Mouse (Mus musculus): ENCODE measurements at regions not wholly inside any gene's neighbourhood (a gene's known extent, or its start where the extent isn't known, plus 50 kb on each side); places are given as distances from the start of the nearest gene placed in this dataset.

DNA sequence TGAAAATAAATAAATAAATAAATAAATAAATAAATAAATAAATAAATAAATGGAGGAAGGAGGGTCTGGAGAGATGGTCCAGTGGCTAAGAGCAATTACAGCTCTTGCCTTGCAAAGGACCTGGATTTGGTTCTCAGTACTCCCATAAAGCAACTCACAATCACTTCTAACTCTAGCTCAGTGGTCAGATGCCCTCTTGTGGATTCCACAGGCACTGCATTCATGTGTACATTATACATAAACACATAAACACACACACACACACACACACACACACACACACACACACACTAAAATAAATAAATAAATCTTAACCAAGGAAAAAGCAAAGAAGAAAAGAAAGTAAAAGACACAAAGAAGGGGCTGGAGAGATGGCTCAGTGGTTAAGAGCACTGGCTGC, 74.2 kb upstream of the Dhx40 start:
- DNase-seq: no peak

DNA sequence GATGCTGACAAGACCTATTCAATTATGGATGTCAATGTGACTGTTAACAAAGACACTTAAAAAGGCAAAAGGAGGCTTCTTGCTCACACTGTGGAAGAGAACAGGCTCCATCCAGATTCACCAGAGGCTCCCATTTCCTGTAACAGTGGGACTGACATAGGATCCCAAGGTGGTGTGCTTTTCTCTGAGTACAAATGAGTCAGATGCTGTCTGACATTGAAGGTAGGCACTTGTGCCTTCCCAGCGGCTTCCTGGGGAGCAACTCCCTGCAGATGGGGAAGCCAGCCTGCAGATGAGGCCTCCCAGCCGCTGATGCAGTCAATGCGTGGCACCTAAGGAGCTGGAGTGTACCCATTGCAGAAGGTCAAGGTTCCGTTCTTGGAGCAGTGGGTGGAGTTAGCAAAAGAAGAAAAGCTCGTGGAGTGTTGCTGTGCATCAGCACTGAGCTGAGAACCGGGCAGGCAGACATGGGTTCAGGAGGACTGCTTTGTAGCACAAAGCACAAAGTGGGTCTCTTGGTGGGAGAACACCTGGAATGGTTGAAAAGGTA, 71.9 kb upstream of the Dhx40 start:
- DNase-seq: no peak

DNA sequence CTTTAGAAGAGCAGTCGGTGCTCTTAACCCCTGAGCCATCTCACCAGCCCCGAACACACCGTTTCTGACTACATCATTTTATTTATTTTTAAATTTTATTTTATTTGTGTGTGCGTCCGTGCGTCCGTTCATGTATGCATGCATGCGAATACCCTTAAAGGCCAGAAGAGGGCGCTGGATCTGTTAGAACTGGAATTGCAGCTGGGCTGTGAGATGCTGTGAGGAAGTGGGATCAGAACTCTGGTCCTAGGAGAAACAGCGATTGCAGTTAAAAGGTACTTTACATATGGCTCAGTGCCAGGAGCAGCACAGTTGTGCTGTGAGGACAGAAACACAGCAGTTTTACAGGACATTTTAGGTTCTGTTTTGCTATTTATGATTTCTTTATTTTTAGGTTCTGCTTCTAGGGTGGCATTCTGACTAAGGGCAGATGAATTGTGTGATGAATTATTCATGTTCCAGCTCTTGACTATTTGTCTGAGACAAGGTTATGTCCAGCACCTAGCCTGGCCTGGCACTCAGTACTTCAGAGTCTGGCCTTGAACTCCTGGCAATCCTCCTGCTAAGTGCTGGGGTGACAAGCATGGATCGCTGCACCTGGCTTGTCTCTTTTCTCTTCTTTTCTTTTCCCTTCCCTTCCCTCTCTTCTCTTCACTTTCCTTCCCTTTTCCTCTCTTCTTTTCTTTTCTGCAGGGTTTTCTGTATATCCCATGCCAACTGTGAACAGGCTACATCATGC, 71.0 kb upstream of the Dhx40 start:
- no peak for DNase-seq

DNA sequence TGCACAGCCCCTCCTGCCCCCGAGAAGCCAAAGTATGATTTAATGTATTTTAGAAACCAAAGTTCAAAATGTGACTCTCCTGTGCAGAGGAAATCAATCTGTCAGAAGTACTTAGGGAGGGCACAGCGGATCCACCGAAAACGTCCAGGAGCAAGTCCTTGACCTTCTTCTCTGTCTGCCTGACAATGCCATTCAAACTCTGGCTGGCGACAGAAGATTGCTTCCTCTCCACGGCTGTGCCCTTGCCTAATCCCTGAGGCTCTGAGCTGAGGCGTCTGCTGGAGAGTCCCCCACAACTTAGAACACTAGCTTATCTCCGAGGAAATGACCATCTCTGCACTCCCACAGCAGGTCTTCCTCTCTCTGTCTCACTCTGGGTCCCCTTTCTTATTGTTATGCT, 69.0 kb upstream of the Dhx40 start:
- DNase-seq: no peak

DNA sequence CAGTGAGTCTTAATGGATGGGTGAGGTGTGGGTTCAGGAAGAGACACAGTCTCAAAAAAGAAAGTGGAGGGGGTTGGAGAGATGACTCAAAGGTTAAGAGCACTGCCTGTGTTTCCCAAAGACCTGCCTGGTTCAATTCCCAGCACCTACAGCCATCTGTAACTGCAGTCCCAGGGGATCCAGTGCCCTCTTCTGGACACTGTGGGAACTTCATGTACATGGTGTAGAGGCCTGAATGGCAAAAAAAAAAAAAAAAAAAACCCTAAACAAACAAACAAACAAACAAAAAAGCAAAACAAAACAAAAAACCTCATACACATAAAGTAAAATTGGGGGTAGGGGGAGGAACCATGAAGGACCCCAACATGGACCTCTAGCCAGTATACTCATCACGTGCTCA, 68.2 kb upstream of the Dhx40 start:
- no peak for DNase-seq

DNA sequence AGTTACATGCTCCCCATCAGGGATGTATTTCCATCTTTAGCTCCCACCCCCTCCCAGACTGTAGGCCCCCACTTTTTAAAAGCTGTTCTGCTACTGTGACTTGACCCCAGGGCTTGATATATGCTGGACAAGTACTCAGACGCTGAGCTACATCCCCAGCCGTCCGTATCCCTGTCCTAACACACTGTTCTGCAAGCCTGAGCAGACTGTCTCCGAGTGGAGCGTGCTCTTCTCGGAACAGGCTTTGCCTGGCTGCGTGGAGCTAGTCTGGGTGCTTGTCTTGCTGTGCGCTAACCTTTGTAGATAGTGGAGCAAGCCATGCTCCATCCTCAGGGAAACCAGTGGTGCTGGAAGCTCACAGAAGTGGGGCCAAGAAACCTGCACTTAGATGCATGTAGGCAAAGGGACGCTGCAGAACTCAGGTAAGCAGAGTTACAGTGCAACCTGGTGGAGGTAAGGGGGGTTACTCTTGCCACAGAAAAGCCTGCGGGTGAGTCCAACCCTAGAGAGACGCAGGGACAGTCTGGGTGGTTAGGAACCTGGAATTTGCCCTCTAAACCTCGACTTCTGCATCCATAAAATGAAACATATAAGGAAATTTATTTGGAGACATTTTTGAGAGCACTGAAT, 67.2 kb upstream of the Dhx40 start:
- peak; percentile 80 for DNase-seq

DNA sequence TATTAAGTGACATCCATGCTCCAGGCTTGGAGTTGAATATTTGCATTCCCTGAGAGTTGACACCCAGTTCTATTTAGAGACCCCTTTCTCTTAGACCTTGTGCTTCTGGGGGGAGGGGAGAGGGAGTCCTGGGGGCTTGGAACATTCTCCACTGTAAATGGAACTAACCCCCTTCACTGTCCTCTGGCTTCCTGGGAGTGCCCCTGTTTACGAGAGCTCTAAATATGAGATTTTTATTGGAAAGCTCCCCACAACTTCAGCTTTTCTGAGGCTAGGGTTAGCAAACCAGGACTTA, 65.8 kb upstream of the Dhx40 start:
- no peak for DNase-seq

DNA sequence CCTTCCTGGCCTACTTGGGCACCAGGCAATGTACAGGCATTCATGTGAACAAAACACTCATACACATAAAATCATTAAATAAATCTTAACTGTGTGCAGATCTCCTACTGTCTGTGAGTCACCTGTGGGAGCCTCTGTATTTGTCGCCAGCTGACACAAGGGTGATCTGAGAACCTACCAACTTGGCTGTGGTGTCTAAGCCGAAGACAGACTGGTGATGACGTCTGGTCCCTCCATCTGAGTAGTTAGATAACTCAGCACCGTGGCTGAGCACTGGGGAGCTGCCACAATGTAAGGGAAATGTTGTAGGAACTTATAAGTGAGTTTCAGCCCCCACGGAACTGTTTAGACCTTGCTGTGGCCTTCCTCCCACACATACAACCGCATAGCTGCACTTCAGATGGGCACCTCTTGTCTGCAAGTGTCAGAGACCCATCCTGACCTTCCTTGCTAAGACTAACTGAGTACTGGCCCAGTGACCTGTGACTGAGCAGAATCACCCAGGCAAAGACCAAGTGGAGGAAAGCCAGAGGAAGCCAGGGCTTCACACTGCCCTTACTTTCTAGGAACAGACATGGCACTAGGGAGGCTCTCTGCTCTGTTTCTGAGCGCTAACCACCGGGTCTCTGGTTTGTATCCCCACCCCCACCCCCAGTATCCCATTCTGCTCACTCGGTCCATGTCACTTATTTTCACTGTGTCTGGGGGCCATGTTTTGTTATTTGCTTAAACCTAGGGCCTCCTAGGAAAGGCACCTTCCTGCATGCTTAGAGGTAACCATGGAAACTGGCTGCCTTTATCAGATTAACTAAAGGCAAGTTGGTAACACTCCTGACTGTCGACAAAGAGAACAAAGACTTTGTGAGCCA, 65.2 kb upstream of the Dhx40 start:
- no peak for DNase-seq

DNA sequence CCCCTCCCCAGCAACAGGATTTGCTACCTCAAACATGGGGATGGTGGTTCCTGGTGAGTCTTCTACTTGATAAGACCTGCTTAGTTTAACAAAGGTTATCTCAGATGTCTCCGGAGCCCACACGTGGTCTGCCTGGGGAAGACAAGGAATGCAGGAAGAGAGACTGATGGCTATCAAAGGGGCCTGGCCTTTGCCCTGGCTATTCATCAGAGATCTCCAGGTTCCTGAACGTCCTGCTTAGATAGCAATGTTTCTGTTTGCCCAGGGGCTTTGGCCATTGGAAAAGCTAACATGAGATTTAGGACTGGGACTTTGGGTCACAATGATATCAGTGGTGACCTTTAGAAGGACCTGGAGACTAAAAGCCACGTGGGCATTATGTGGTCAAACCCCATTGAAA, 64.2 kb upstream of the Dhx40 start:
- DNase-seq: no peak

DNA sequence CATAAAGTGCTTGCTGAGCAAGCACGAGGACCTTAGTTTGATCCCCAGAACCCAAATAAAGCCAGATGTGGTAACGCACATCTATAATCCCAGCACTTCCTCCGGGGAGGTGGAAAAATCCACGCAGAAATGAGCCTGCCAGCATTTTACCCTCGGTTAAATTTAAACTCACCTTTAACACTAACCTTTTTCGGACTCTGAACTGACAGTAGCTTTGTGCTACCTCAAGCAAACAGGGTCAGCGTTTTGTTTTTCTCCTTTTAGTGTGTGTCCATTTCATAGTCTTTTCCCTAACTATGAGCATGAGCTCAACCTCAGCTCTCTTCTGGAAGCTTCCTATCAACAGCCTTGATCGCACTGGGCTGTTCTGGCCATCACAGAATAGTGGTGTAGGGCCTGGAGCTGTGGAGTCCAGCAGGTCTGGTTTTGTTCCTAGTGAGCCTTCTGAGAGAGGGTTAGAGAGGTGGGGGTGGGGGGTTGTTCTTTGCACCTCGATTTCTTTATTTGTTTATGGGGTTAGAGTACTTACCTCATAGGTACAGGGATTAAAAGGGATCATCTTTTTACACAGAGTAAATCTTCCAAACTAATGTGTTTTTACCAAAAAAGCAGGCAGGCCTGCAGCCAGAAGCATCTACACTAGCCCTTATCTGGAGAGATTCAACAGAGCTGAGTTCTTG, 63.1 kb upstream of the Dhx40 start:
- DNase-seq: no peak

DNA sequence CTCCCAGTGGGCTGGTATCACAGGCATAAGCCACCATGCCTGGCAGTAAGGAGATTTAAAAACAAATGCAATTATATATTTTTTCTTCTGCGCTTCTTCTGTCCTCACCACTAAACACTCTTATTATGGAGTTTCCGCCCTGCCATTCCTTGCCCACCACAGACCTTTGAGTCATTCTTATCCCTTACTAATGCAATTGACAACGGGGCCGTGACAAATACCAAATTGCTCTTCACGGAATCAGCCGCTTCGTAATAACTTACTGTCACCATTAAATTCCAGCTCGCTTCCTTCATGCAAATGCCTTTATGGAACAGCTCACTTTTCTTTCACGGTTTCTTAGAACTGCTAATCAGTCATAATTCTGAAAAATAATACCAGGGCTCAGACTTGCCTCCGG, 59.4 kb upstream of the Dhx40 start:
- DNase-seq: no peak

DNA sequence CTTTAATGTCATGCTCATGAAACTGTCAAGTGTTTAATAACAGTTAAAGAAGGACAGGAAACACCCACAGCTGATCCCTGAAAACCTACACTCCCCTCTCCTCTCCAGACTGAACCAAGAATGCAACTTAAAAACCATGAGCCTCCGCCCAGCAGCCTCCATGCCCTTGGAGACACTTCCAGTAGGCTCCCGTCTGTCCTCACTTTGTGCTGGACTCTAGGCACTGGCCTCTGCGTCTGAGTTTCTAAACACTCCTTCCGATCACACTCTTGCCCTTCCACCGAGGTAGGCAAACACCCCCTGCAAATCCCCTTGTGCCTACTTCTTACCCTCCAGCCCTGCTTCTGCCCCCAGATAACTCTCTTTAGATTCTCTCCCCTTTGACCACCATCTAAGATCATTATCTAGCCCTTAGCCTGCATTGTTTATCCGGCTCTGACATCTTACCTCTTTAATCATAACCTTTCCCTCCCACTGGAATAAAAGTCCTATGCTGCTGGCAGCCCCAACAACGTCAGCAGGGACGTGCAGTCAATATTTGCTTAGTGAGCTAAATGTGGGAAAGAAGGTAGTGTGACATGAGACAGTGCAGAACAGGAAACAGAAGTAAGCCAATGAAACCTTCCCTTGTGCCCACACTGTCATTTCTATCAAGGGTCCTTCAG, 52.5 kb upstream of the Dhx40 start:
- no peak for DNase-seq

DNA sequence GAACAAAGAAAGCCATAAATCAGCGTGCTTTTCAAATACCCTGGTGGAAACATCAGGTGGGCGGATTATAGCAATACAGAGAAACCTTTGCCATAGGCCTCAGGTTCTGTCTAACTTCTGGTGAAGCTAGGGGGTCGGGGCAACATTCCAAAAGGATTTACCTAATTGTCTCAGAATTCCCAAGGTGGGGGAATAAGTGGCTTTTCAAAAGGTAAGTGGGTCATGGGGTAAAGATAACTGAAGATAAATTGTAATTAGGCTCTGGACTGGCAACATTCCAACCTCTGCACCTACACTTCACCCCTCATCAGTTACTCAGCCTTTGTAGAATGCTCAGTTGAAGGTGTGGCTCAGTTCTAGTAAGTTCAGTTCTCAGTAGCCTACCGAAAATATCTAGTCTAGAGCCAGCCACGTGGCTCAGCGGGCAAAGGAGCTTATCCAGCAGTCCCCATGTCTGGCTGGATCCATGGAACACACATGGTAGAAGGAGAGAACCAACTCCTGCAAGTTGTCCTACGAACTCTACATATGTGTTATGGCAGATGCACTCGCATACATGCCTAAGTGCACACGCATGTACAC, 51.8 kb upstream of the Dhx40 start:
- no peak for DNase-seq

DNA sequence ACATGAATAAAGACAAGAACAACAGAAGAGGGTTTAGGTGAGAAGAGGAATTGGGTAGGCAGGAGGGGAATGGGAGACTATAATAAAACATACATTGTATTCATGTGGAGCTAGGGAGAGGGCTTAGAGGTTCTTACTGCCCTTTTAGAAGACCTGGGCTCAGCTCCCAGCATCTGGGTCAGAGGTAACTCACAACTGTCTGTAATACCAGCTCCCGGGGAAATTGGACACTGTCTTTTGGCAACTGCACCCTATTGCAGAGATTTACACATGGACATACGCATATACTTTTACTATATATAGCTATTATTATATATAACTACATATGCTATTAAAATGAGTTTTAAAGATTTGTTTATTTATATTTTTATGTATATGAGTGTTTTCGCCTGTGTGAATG, 50.7 kb upstream of the Dhx40 start:
- no peak for DNase-seq

All from cerebellum, adult 9-10 months (tissue).